Mouse (Mus musculus) heart, embryonic 16.5 days (tissue): ENCODE data around the gene Lactb. TPM values are rescaled to one million over a fixed set of nuclear protein-coding genes. Genes with fewer than 3 reads are reported as not detected.

ENCODE experiments used
- ATAC-seq: fragments of 200-750 bp; cut with Nextera tagmentation; replicated peaks from 2 replicates; pipeline ENCODE4 v1.8.0; 2017; ENCODE audit warnings: moderate number of reproducible peaks; ENCODE audit not compliant: insufficient read depth, low FRiP score; ENCODE audit errors: extremely low read depth
- H3K27ac ChIP-seq: fragments of 300-500 bp; sonication (generic); 2 replicates; pipeline ENCODE4 v1.5.1; 2014; ENCODE audit warnings: mild to moderate bottlenecking, low read length, control low read depth, moderate library complexity
- H3K27me3 ChIP-seq: fragments of 300-500 bp; sonication (generic); 2 replicates; pipeline ENCODE4 v1.6.1; 2014; ENCODE audit warnings: low read length, mixed read lengths; ENCODE audit not compliant: control insufficient read depth, insufficient read depth
- H3K36me3 ChIP-seq: fragments of 300-500 bp; sonication (generic); 2 replicates; pipeline ENCODE4 v1.6.1; 2014; ENCODE audit not compliant: control insufficient read depth, insufficient read depth
- H3K4me1 ChIP-seq: fragments of 300-500 bp; sonication (generic); 2 replicates; pipeline ENCODE4 v1.6.1; 2014; ENCODE audit warnings: low read length, mixed read lengths; ENCODE audit not compliant: control insufficient read depth, insufficient read depth
- H3K4me2 ChIP-seq: fragments of 300-500 bp; sonication (generic); 2 replicates; pipeline ENCODE4 v1.6.1; 2014; ENCODE audit warnings: low read depth, mild to moderate bottlenecking, control low read depth, low read length
- H3K4me3 ChIP-seq: fragments of 300-500 bp; sonication (generic); 2 replicates; pipeline ENCODE4 v1.5.1; 2014; ENCODE audit warnings: mild to moderate bottlenecking, control low read depth, low read length
- H3K9ac ChIP-seq: fragments of 300-500 bp; sonication (generic); 2 replicates; pipeline ENCODE4 v1.6.1; 2014; ENCODE audit warnings: low read length, control low read depth
- H3K9me3 ChIP-seq: fragments of 300-500 bp; sonication (generic); replicated peaks from 2 replicates; pipeline ENCODE4 v1.6.1; 2016; ENCODE audit warnings: low read length; ENCODE audit not compliant: control insufficient read depth
- WGBS: fragments of 180-500 bp; shearing (Covaris S2); extraction: QIAGEN DNeasy Blood & Tissue Kit; methylation state at CpG from one replicate; pipeline ENCODE4 v1.1.7; 2014; 5-methylcytosine and 5-hydroxymethylcytosine counted together
- polyA plus RNA-seq: library from polyadenylated mRNA; unstranded; fragments of >200 nt; fragmentation: Nextera tagmentation; extraction: Ambion mirVana; gene quantifications from 2 replicates; pipeline ENCODE4 v1.2.1, GENCODE M21; 2015

Gene Lactb
- polyA plus RNA-seq, 1 experiment from 2014 or later, result 6.3 TPM

DNA sequence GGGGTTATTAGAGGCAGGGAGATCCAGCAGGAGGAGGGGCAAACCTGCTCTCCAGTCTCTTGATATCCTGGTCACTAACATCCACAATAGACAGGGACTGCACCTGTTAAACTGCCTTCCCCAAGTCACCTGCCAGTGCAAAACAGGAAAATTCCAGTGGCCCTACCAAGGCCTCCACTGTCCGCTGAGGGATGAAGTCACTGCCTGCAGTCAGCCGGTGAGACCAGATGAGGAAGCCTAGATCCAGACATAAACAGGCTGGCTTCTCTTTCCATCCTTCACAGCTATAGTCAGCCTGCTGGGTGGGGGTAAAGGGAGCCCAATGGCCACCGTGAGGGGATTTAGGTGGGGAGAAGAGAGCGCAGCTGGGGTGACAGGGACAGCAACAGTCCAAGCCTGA lies 28.4 kb upstream of the Lactb start:
- Histone ChIP-seq H3K9me3 (no peaks in the 10 kb centered on the region), H3K27ac (no peak overlapping the region)

DNA sequence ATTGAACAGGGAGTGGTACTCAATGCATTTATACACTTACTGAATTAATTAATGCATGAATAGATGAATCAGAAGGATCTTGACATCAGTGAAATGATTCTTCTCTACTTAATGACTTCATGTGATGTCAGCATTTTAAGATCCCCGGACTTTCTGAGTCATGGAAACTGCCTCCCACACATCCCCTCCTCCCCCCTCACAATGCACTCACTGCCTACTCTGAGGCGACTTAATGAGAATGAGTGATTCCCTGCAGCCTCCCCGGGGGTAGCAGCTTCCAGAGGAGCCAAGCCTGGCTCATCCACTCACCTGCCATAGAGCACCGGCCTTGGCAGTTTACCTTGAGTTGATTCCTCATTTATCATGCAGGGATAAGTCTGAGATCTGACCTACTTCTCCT lies 27.9 kb upstream of the Lactb start:
- no peak overlapping the region for H3K27ac ChIP-seq
- 39% methylated on average over 4 of the region's 4 CpGs for WGBS
- H3K4me1 ChIP-seq, result peaks cover 5% of the 10 kb centered on the region; the same call in 1 of the 2 replicates
- no peaks in the 10 kb centered on the region for H3K36me3 ChIP-seq
- H3K9me3 ChIP-seq, result no peaks in the 10 kb centered on the region
- no peaks in the 10 kb centered on the region for H3K27me3 ChIP-seq
- ATAC-seq, result no peak
- no peak overlapping the region for H3K9ac ChIP-seq
- H3K4me2 ChIP-seq, result no peak overlapping the region
- no peak overlapping the region for H3K4me3 ChIP-seq

More for the DNA sequence above, 28.4 kb upstream of the Lactb start:
- Histone ChIP-seq H3K4me3 (no peak overlapping the region), H3K36me3 (no peaks in the 10 kb centered on the region), H3K27me3 (no peaks in the 10 kb centered on the region), H3K4me2 (no peak overlapping the region), H3K4me1 (peaks cover 5% of the 10 kb centered on the region; the same call in 1 of the 2 replicates), H3K9ac (no peak overlapping the region)
- ATAC-seq, result no peak
- 55% methylated on average over 4 of the region's 4 CpGs for WGBS

DNA sequence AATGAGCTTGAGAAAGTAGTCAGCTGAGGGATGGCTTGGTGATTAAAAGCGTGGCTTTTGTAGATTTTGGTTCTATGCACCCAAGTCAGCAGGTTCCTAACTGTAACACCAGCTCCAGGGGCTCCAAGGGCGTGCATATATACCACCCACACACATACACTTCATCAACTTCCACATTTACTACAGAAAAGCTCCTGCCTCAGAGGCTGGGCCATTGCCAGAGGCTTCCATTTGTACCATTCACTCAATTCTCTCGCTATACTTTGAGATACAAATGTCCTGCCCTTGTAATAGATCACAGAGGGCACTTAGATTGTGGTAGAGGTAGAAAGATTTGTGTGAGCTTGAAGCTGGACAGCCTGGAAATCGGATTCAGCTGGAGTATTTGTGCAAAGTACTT lies 26.2 kb upstream of the Lactb start:
- WGBS, result 66% methylated on average over 4 of the region's 4 CpGs
- Histone ChIP-seq H3K9me3 (no peaks in the 10 kb centered on the region), H3K4me2 (no peak overlapping the region), H3K4me1 (peaks cover 5% of the 10 kb centered on the region; the same call in 1 of the 2 replicates), H3K9ac (no peak overlapping the region; the same call in 1 of the 2 replicates), H3K27me3 (no peaks in the 10 kb centered on the region), H3K27ac (peak overlapping the region; percentile 25; the same call in 1 of the 2 replicates), H3K36me3 (no peaks in the 10 kb centered on the region), H3K4me3 (no peak overlapping the region)
- ATAC-seq, result no peak

GRCm38 (mm10) chr9:67001050-67001449 lies 25.8 kb upstream of the Lactb start:
- 2% methylated on average over 6 of the region's 6 CpGs for WGBS
- ATAC-seq, result peak; percentile 69
- peak overlapping the region; percentile 25; the same call in 1 of the 2 replicates for H3K27ac ChIP-seq

DNA sequence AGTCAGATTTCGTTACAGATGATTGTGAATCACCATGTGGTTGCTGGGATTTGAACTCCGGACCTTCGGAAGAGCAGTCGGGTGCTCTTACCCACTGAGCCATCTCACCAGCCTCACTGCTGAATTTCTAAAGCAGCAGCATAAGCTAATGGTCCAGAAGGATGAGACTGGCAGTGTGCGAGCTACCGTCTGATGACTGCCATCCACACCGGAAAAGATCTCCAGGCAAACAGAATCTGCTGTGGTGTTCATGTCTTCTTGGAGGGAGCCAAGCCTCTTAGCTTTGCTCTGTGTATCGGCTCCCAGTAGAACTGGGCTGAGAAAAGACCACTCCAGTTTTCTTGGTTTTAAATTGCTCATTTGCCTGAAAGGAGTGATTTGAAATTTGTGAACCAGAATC lies 24.4 kb upstream of the Lactb start:
- Histone ChIP-seq H3K4me3 (no peak overlapping the region), H3K27me3 (no peaks in the 10 kb centered on the region), H3K36me3 (no peaks in the 10 kb centered on the region), H3K27ac (no peak overlapping the region), H3K9ac (no peak overlapping the region), H3K4me2 (no peak overlapping the region), H3K4me1 (peaks cover 5% of the 10 kb centered on the region; the same call in 1 of the 2 replicates), H3K9me3 (no peaks in the 10 kb centered on the region)
- WGBS, result 93% methylated on average over 8 of the region's 8 CpGs
- ATAC-seq, result no peak

More at GRCm38 (mm10) chr9:67001050-67001449, 25.8 kb upstream of the Lactb start:
- no peaks in the 10 kb centered on the region for H3K9me3 ChIP-seq
- H3K27me3 ChIP-seq, result no peaks in the 10 kb centered on the region
- no peak overlapping the region for H3K4me2 ChIP-seq
- no peak overlapping the region; the same call in 1 of the 2 replicates for H3K9ac ChIP-seq
- peaks cover 5% of the 10 kb centered on the region; the same call in 1 of the 2 replicates for H3K4me1 ChIP-seq
- H3K4me3 ChIP-seq, result no peak overlapping the region
- H3K36me3 ChIP-seq, result no peaks in the 10 kb centered on the region

DNA sequence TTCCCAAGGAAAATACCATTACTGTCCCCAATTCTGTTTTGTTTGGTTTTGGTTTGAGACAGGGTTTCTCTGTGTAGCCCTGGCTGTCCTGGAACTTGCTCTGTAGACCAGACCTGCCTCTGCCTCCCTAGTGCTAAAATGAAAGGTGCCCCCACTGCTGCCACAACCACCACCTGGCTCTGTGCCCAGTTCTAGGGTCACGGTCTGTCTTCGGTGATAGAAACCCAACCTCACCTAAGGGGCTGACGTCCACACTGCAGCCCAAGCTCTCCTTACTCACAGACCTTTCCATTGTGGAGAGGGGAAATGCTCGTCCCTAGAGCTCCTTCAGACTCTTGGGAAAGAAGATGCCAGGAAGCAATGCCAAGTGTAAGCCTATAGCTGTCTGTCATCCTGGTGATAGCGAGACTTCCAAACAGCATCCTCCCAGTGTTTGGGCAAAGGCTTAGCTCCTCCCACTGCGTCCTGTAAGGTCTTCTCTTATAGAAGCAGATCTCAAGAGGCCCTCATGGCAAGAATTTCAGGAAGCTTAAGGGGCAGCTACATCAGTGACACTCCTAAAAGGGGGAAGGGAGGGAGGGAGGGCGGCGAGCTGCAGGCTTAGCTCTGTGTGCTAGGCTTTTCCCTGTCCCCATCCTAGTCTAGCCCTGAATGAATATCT lies 16.6 kb upstream of the Lactb start:
- Histone ChIP-seq H3K9me3 (0 out of 2 replicates have a peak, but pooled peaks cover 3% of the 10 kb centered on the region), H3K4me3 (no peak overlapping the region), H3K4me1 (peaks cover 24% of the 10 kb centered on the region), H3K27me3 (no peaks in the 10 kb centered on the region), H3K9ac (no peak overlapping the region), H3K27ac (no peak overlapping the region), H3K4me2 (peak overlapping the region; percentile 14; the same call in 1 of the 2 replicates), H3K36me3 (no peaks in the 10 kb centered on the region)
- whole genome bisulfite sequencing, result 24% methylated on average over 8 of the region's 8 CpGs
- ATAC-seq, result no peak

GRCm38 (mm10) chr9:66991021-66991749 lies 15.9 kb upstream of the Lactb start:
- 0 out of 2 replicates have a peak, but pooled peaks cover 3% of the 10 kb centered on the region for H3K9me3 ChIP-seq
- no peak for ATAC-seq

GRCm38 (mm10) chr9:66990046-66990445 lies 14.8 kb upstream of the Lactb start:
- H3K4me2 ChIP-seq, result no peak overlapping the region
- no peak overlapping the region for H3K27ac ChIP-seq
- H3K27me3 ChIP-seq, result no peaks in the 10 kb centered on the region
- WGBS, result 87% methylated on average over 5 of the region's 5 CpGs
- H3K36me3 ChIP-seq, result no peaks in the 10 kb centered on the region
- H3K9me3 ChIP-seq, result 0 out of 2 replicates have a peak, but pooled peaks cover 3% of the 10 kb centered on the region
- peaks cover 24% of the 10 kb centered on the region for H3K4me1 ChIP-seq
- no peak overlapping the region for H3K9ac ChIP-seq
- no peak for ATAC-seq
- no peak overlapping the region for H3K4me3 ChIP-seq

More at GRCm38 (mm10) chr9:66991021-66991749, 15.9 kb upstream of the Lactb start:
- Histone ChIP-seq H3K9ac (no peak overlapping the region), H3K4me2 (no peak overlapping the region), H3K4me3 (no peak overlapping the region), H3K4me1 (peaks cover 24% of the 10 kb centered on the region), H3K27ac (no peak overlapping the region), H3K27me3 (no peaks in the 10 kb centered on the region), H3K36me3 (no peaks in the 10 kb centered on the region)
- WGBS, result 50% methylated on average over 9 of the region's 9 CpGs

GRCm38 (mm10) chr9:66989581-66989980 lies 14.3 kb upstream of the Lactb start:
- H3K27ac ChIP-seq, result peak overlapping the region; percentile 8; the same call in 1 of the 2 replicates
- no peak overlapping the region for H3K4me2 ChIP-seq
- H3K9ac ChIP-seq, result no peak overlapping the region
- H3K4me3 ChIP-seq, result no peak overlapping the region
- 59% methylated on average over 6 of the region's 6 CpGs for WGBS
- no peak for ATAC-seq
- H3K27me3 ChIP-seq, result no peaks in the 10 kb centered on the region
- 0 out of 2 replicates have a peak, but pooled peaks cover 3% of the 10 kb centered on the region for H3K9me3 ChIP-seq
- H3K4me1 ChIP-seq, result peaks cover 24% of the 10 kb centered on the region
- no peaks in the 10 kb centered on the region for H3K36me3 ChIP-seq
